Mouse (Mus musculus) T-helper 2 cell (primary cell): ENCODE measurements around the gene Chchd5.

Source experiments
- in situ Hi-C: fragments of 300-600 bp; cut with MboI, MseI; formaldehyde crosslinking; loops from one replicate; pipeline ENCODE4 v1.15.1; 2025; ENCODE audit warnings: high pct_unique_total_duplicates

The Chchd5 gene

GRCm38 (mm10) chr2:129129412-129129929 is at the start of gene Chchd5:
TSS of gene Chchd5 (plus strand) at chr2:129129700.
- in situ Hi-C loops, result loop anchor here (10.0 kb wide), 1 partner anchor 465 kb away; no protein-coding TSS in a partner anchor

- in situ Hi-C loops, result no loop called here
These were observed 48.4 kb upstream of the Chchd5 start for GRCm38 (mm10) chr2:129081097-129081496.

GRCm38 (mm10) chr2:129083514-129083913 is 46.0 kb upstream of the Chchd5 start:
- in situ Hi-C loops, result no loop called here

GRCm38 (mm10) chr2:129084959-129085358 is 44.5 kb upstream of the Chchd5 start:
- in situ Hi-C loops, result no loop called here

- in situ Hi-C loops, result no loop called here
These were observed 42.0 kb upstream of the Chchd5 start for GRCm38 (mm10) chr2:129087520-129087919.

GRCm38 (mm10) chr2:129090370-129090769 is 39.1 kb upstream of the Chchd5 start:
- in situ Hi-C loops, result no loop called here

GRCm38 (mm10) chr2:129092810-129093209 is 36.7 kb upstream of the Chchd5 start:
- in situ Hi-C loops, result no loop called here

- in situ Hi-C loops, result no loop called here
These were observed 35.4 kb upstream of the Chchd5 start for GRCm38 (mm10) chr2:129093926-129094724.

GRCm38 (mm10) chr2:129100784-129101310 is 28.7 kb upstream of the Chchd5 start, which contains the start of gene Polr1b:
TSS of gene Polr1b (plus strand) at chr2:129100995.
- in situ Hi-C loops, result loop anchor here (25.0 kb wide), 1 partner anchor 1289 kb away; no protein-coding TSS in a partner anchor

- in situ Hi-C loops, result loop anchor here (25.0 kb wide), 1 partner anchor 1301 kb away; no protein-coding TSS in a partner anchor
These were observed 16.6 kb upstream of the Chchd5 start for GRCm38 (mm10) chr2:129112924-129113323.

- in situ Hi-C loops, result loop anchor here (25.0 kb wide), 1 partner anchor 1304 kb away; no protein-coding TSS in a partner anchor
These were observed 13.7 kb upstream of the Chchd5 start for GRCm38 (mm10) chr2:129115706-129116367.

- in situ Hi-C loops, result loop anchor here (25.0 kb wide), 1 partner anchor 1304 kb away; no protein-coding TSS in a partner anchor
These were observed 13.1 kb upstream of the Chchd5 start for GRCm38 (mm10) chr2:129116368-129116739.

- in situ Hi-C loops, result loop anchor here (25.0 kb wide), 1 partner anchor 1306 kb away; no protein-coding TSS in a partner anchor
These were observed 11.4 kb upstream of the Chchd5 start for GRCm38 (mm10) chr2:129118061-129118460.

GRCm38 (mm10) chr2:129121986-129122385 is 7.5 kb upstream of the Chchd5 start:
- in situ Hi-C loops, result loop anchor here (10.0 to 25.0 kb wide), 2 partner anchors 457 to 1310 kb away; no protein-coding TSS in a partner anchor

GRCm38 (mm10) chr2:129129987-129130545 is 566 bp downstream of the Chchd5 start:
- in situ Hi-C loops, result loop anchor here (10.0 kb wide), 1 partner anchor 465 kb away; no protein-coding TSS in a partner anchor

GRCm38 (mm10) chr2:129130776-129131175 is 1.3 kb downstream of the Chchd5 start:
- in situ Hi-C loops, result no loop called here

- in situ Hi-C loops, result no loop called here
These were observed 2.7 kb downstream of the Chchd5 start for GRCm38 (mm10) chr2:129132231-129132630.

- in situ Hi-C loops, result no loop called here
These were observed 3.7 kb downstream of the Chchd5 start for GRCm38 (mm10) chr2:129133006-129133805.

GRCm38 (mm10) chr2:129139906-129140305 is 10.4 kb downstream of the Chchd5 start:
- in situ Hi-C loops, result no loop called here

GRCm38 (mm10) chr2:129148836-129149235 is 19.3 kb downstream of the Chchd5 start:
- in situ Hi-C loops, result no loop called here

GRCm38 (mm10) chr2:129150386-129150785 is 20.9 kb downstream of the Chchd5 start:
- in situ Hi-C loops, result no loop called here
